Mouse (Mus musculus): ENCODE results near the gene Itpr2.

DNA sequence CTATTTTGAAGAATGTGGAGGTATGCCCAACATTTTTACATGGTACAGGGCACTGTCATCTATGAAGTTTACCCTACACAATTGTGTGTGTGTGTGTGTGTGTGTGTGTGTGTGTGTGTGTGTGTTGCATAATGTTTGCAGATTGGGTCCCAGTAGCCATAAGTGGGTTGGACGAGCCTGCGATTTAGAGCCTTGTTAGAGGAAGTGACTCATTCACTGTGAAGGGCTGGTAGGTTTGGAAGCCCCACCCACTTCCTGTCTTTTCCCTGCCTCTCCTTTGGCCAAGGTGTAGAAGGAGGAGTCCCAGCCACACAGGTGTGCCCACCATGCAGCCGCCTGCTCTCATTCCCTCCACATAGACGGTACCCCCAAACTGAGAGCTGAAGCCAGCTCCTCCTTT lies 188.6 kb downstream of the Itpr2 start:
- TF ChIP-seq GATA1 (IDR thresholded peaks at IDR 0.05; ENCODE audit: low read length) (no peak), TAL1 (IDR thresholded peaks at IDR 0.05; ENCODE audit: low read length) (no peak)
